Mouse (Mus musculus) heart, embryonic 15.5 days (tissue): ENCODE results near the gene St8sia1. TPM values are rescaled to one million over a fixed set of nuclear protein-coding genes. Genes with fewer than 3 reads are reported as not detected.
"Not testable (repeated sequence)": the region's sequence is repeated elsewhere in the genome, so short reads cannot be mapped to it uniquely, and the experiment has no call there.

Experiments
- ATAC-seq: fragments of 200-750 bp; cut with Nextera tagmentation; replicated peaks from 2 replicates; pipeline ENCODE4 v1.8.0; 2017; ENCODE audit warnings: low read depth, moderate TSS enrichment; ENCODE audit not compliant: insufficient number of reproducible peaks, insufficient read depth, low FRiP score
- H3K27ac ChIP-seq: fragments of 300-500 bp; sonication (generic); 2 replicates; pipeline ENCODE4 v1.5.1; 2015; ENCODE audit warnings: mild to moderate bottlenecking, inconsistent platforms
- H3K27me3 ChIP-seq: fragments of 300-500 bp; sonication (generic); 2 replicates; pipeline ENCODE4 v1.6.1; 2015; ENCODE audit warnings: inconsistent platforms
- H3K36me3 ChIP-seq: fragments of 300-500 bp; sonication (generic); 2 replicates; pipeline ENCODE4 v1.6.1; 2015; ENCODE audit warnings: mild to moderate bottlenecking, inconsistent platforms
- H3K4me1 ChIP-seq: fragments of 300-500 bp; sonication (generic); replicated peaks from 2 replicates; pipeline ENCODE4 v1.6.1; 2015; ENCODE audit warnings: inconsistent platforms
- H3K4me2 ChIP-seq: fragments of 300-500 bp; sonication (generic); 2 replicates; pipeline ENCODE4 v1.6.1; 2015; ENCODE audit warnings: inconsistent platforms, mild to moderate bottlenecking, moderate library complexity
- H3K4me3 ChIP-seq: fragments of 300-500 bp; sonication (generic); 2 replicates; pipeline ENCODE4 v1.5.1; 2015; ENCODE audit warnings: mild to moderate bottlenecking, inconsistent platforms
- H3K9ac ChIP-seq: fragments of 300-500 bp; sonication (generic); 2 replicates; pipeline ENCODE4 v1.6.1; 2015; ENCODE audit warnings: mild to moderate bottlenecking, inconsistent platforms
- H3K9me3 ChIP-seq: fragments of 300-500 bp; sonication (generic); replicated peaks from 2 replicates; pipeline ENCODE4 v1.6.1; 2016; ENCODE audit warnings: inconsistent platforms
- WGBS: fragments of 180-500 bp; shearing (Covaris S2); methylation state at CpG from one replicate; pipeline ENCODE4 v1.1.7; 2015; ENCODE audit warnings: mixed read lengths; 5-methylcytosine and 5-hydroxymethylcytosine counted together
- polyA plus RNA-seq: library from polyadenylated mRNA; unstranded; fragments of >200 nt; fragmentation: Nextera tagmentation; extraction: Ambion mirVana; gene quantifications from 2 replicates; pipeline ENCODE4 v1.2.1, GENCODE M21; 2015

St8sia1 gene
- polyA plus RNA-seq, 1 experiment from 2014 or later: 0.88 TPM

- Histone ChIP-seq H3K27ac (no peak overlapping the region), H3K9ac (no peak overlapping the region), H3K4me3 (no peak overlapping the region), H3K4me2 (no peak overlapping the region), H3K4me1 (peaks cover 7% of the 10 kb centered on the region), H3K27me3 (no peaks in the 10 kb centered on the region), H3K9me3 (no peaks in the 10 kb centered on the region), H3K36me3 (no peaks in the 10 kb centered on the region)
- WGBS: 53% methylated on average over 7 of the region's 7 CpGs
- no peak for ATAC-seq
Observed at GRCm38 (mm10) chr6:142992099-142992498, 27.8 kb upstream of the St8sia1 start.

DNA sequence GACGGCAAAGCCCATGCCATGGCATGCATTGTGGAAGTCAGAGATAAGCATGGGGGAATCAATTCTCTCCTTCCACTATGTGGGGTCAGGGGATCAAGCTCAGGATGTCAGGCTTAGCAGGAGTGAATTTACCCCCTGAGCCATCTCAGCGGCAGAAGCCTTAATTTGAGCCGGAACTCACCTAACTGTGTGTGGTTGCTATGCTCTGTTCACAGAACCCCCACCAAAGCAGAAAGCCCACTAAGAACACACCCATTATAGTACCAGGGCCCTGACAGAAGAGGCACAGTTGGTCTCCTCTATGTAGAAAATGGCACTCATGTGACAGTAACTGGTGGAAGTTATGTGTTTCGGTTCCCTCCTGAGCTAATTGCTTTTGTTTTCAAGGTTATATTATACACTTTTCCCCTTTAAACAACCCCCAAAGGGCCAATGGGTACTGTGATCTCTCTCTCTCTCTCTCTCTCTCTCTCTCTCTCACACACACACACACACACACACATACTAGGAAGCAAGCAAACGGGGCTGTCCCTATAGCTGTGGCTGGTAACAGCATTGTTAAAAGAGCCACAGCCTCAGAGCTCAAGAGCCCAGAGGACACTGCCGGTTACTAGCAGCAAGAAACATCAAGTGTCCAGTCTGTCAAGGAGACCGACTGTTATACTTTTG lies 27.3 kb upstream of the St8sia1 start:
- Histone ChIP-seq H3K4me2 (no peak overlapping the region), H3K27me3 (no peaks in the 10 kb centered on the region), H3K27ac (no peak overlapping the region), H3K9me3 (no peaks in the 10 kb centered on the region), H3K9ac (no peak overlapping the region), H3K36me3 (no peaks in the 10 kb centered on the region), H3K4me1 (peaks cover 7% of the 10 kb centered on the region), H3K4me3 (no peak overlapping the region)
- WGBS: 44% methylated on average over 7 of the region's 7 CpGs
- ATAC-seq: no peak

GRCm38 (mm10) chr6:142990516-142990915 lies 26.3 kb upstream of the St8sia1 start:
- no peak overlapping the region for H3K4me2 ChIP-seq
- no peak for ATAC-seq
- no peak overlapping the region for H3K27ac ChIP-seq
- no peak overlapping the region for H3K4me3 ChIP-seq
- H3K4me1 ChIP-seq: peaks cover 7% of the 10 kb centered on the region
- H3K9me3 ChIP-seq: no peaks in the 10 kb centered on the region
- H3K36me3 ChIP-seq: no peaks in the 10 kb centered on the region
- WGBS: 73% methylated on average over 9 of the region's 9 CpGs
- no peak overlapping the region for H3K9ac ChIP-seq
- no peaks in the 10 kb centered on the region for H3K27me3 ChIP-seq

- WGBS: 64% methylated on average over 13 of the region's 13 CpGs
- Histone ChIP-seq H3K4me1 (peaks cover 5% of the 10 kb centered on the region), H3K4me2 (no peak overlapping the region), H3K27me3 (no peaks in the 10 kb centered on the region), H3K27ac (no peak overlapping the region), H3K9me3 (no peaks in the 10 kb centered on the region), H3K36me3 (no peaks in the 10 kb centered on the region), H3K4me3 (no peak overlapping the region), H3K9ac (no peak overlapping the region)
- no peak for ATAC-seq
Observed at GRCm38 (mm10) chr6:142989495-142989894, 25.2 kb upstream of the St8sia1 start.

GRCm38 (mm10) chr6:142988753-142989152 lies 24.5 kb upstream of the St8sia1 start:
- Histone ChIP-seq H3K36me3 (no peaks in the 10 kb centered on the region), H3K9me3 (no peaks in the 10 kb centered on the region), H3K4me2 (no peak overlapping the region), H3K27me3 (no peaks in the 10 kb centered on the region), H3K27ac (no peak overlapping the region), H3K4me3 (no peak overlapping the region), H3K4me1 (peaks cover 5% of the 10 kb centered on the region), H3K9ac (no peak overlapping the region)
- WGBS: 21% methylated on average over 10 of the region's 10 CpGs
- no peak for ATAC-seq

DNA sequence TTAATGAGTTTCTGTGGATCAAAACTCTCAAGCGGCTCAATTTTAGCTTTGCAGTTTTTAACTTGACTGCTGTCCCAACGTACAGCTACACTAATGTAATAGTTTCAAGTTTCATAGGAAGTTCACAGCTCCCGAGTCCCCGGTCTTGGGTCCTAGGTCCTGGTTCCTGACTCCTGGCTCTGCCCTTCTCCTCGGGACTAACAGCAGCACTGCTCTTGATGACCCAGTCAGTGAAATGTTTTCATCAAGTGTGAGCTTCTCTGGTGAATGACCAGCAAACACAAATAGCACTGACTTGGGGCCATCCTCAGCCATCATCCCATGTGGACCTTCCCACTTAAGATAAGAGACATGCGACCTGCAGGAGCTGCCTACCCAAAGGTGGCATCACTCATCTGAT lies 24.0 kb upstream of the St8sia1 start:
- H3K36me3 ChIP-seq: no peaks in the 10 kb centered on the region
- no peak overlapping the region for H3K9ac ChIP-seq
- no peak overlapping the region for H3K27ac ChIP-seq
- no peak overlapping the region for H3K4me2 ChIP-seq
- peaks cover 2% of the 10 kb centered on the region; the same call in 1 of the 2 replicates for H3K4me1 ChIP-seq
- H3K27me3 ChIP-seq: no peaks in the 10 kb centered on the region
- no peak for ATAC-seq
- no peak overlapping the region for H3K4me3 ChIP-seq
- 60% methylated on average over 6 of the region's 6 CpGs for WGBS
- H3K9me3 ChIP-seq: no peaks in the 10 kb centered on the region

- Histone ChIP-seq H3K27ac (no peak overlapping the region), H3K4me1 (peaks cover 2% of the 10 kb centered on the region; the same call in 1 of the 2 replicates), H3K9me3 (no peaks in the 10 kb centered on the region), H3K36me3 (no peaks in the 10 kb centered on the region), H3K4me2 (no peak overlapping the region), H3K9ac (no peak overlapping the region), H3K27me3 (no peaks in the 10 kb centered on the region), H3K4me3 (no peak overlapping the region)
- WGBS: 74% methylated on average over 6 of the region's 6 CpGs
- no peak for ATAC-seq
Observed at GRCm38 (mm10) chr6:142987616-142988015, 23.4 kb upstream of the St8sia1 start.

DNA sequence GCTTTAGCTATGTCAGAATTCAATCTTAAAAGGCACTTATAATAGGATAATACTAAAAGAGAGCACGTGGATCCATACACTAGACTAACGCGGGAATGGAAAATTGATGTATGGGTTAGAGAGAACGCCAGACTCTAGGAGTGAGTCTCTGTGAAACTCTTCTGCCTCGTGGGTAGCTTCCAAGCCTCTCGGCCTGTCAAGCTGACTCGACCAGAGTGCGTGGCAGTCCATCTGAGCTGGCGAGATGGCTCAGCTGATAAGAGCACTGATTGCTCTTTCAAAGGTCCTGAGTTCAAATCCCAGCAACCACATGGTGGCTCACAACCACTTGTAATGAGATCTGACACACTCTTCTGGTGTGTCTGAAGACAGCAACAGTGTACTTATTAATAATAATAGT lies 22.5 kb upstream of the St8sia1 start:
- not testable (repeated sequence) for H3K9me3 ChIP-seq, H3K27ac ChIP-seq, H3K9ac ChIP-seq, H3K4me2 ChIP-seq, H3K4me1 ChIP-seq, ATAC-seq, H3K4me3 ChIP-seq, H3K36me3 ChIP-seq, H3K27me3 ChIP-seq
- 80% methylated on average over 9 of the region's 9 CpGs for WGBS

GRCm38 (mm10) chr6:142985561-142986238 lies 21.4 kb upstream of the St8sia1 start:
- not testable (repeated sequence) for H3K4me3 ChIP-seq, H3K9ac ChIP-seq, H3K4me1 ChIP-seq, H3K27me3 ChIP-seq, H3K27ac ChIP-seq, H3K4me2 ChIP-seq, H3K36me3 ChIP-seq, ATAC-seq, H3K9me3 ChIP-seq
- 91% methylated on average over 9 of the region's 9 CpGs for WGBS

- ATAC-seq: no peak
- H3K9me3 ChIP-seq: no peaks in the 10 kb centered on the region
- no peaks in the 10 kb centered on the region for H3K27me3 ChIP-seq
- WGBS: 20% methylated on average over 6 of the region's 6 CpGs
- H3K36me3 ChIP-seq: no peaks in the 10 kb centered on the region
- no peak overlapping the region for H3K4me3 ChIP-seq
- peak overlapping the region; percentile 40; the same call in 1 of the 2 replicates for H3K27ac ChIP-seq
- H3K4me1 ChIP-seq: peaks cover 4% of the 10 kb centered on the region; the same call in 1 of the 2 replicates
- peak overlapping the region; percentile 13 for H3K4me2 ChIP-seq
- H3K9ac ChIP-seq: no peak overlapping the region
Observed at GRCm38 (mm10) chr6:142979665-142980660, 15.7 kb upstream of the St8sia1 start.

DNA sequence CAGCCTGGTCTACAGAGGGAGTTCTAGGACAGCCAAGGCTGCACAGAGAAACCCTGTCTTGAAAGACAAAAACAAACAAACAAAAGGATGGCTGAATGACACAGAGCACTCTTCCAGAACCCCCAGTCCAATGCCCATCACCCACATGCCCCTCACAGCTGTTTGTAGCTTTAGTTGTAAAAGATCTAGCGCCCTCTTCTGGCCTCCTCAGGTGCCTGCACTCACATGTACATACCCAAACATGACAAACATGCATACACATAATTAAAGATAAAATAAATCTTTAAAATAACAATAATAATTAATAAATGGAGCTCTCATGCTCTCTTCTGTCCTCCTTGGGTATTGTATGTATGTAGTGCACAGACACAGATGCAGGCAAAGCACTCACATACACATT lies 13.0 kb upstream of the St8sia1 start:
- Histone ChIP-seq H3K4me1 (peaks cover 4% of the 10 kb centered on the region; the same call in 1 of the 2 replicates), H3K9ac (no peak overlapping the region), H3K4me3 (no peak overlapping the region), H3K9me3 (no peaks in the 10 kb centered on the region), H3K27ac (no peak overlapping the region), H3K27me3 (no peaks in the 10 kb centered on the region), H3K4me2 (no peak overlapping the region), H3K36me3 (no peaks in the 10 kb centered on the region)
- WGBS: 66% methylated on average over 1 of the region's 1 CpGs
- no peak for ATAC-seq
